Mouse (Mus musculus): ENCODE measurements around the gene Sh2b1.

GRCm38 (mm10) chr7:126463004-126463403, 12.2 kb downstream of the Sh2b1 start, which contains the start of gene Atp2a1:
- TF ChIP-seq CTCF (IDR thresholded peaks at IDR 0.05; ENCODE audit: low read depth, low read length), result no peak
- TF ChIP-seq POLR2AphosphoS5 (IDR thresholded peaks at IDR 0.05; ENCODE audit: insufficient replicate concordance, low read depth, low read length), result no peak
- no peak for TF ChIP-seq GATA1 (IDR thresholded peaks at IDR 0.05; ENCODE audit: borderline replicate concordance, low read length)
